Mouse (Mus musculus) urinary bladder, postnatal 4 days (tissue): ENCODE results near the gene Cdh3.

Experiments used
- DNase-seq, 2 experiments: peaks; one replicate each; pipeline ENCODE4 v3.0.0; 2021 to 2022; ENCODE audit warnings: low spot score in 2 of 2

The Cdh3 gene

GRCm38 (mm10) chr8:106510365-106510975 is at the start of gene Cdh3:
Gene Cdh3, plus strand, starts transcription at chr8:106510891.
- peak; percentile 71 to 75 for DNase-seq

GRCm38 (mm10) chr8:106462131-106462530 is 48.6 kb upstream of the Cdh3 start:
- no peak for DNase-seq

- DNase-seq, result no peak
Measured at GRCm38 (mm10) chr8:106463795-106464194, 46.9 kb upstream of the Cdh3 start.

- peak in 1 of 2 experiments; percentile 50 for DNase-seq
Measured at GRCm38 (mm10) chr8:106469485-106469884, 41.2 kb upstream of the Cdh3 start.

- no peak for DNase-seq
Measured at GRCm38 (mm10) chr8:106474001-106474400, 36.7 kb upstream of the Cdh3 start.

- DNase-seq, result peak; percentile 18 to 54
Measured at GRCm38 (mm10) chr8:106500018-106500685, 10.5 kb upstream of the Cdh3 start, which contains the start of gene 6030452D12Rik. Gene 6030452D12Rik, plus strand, starts transcription at chr8:106500522.

GRCm38 (mm10) chr8:106504241-106504640 is 6.5 kb upstream of the Cdh3 start:
- peak; percentile 21 to 56 for DNase-seq

GRCm38 (mm10) chr8:106505328-106505965 is 5.2 kb upstream of the Cdh3 start:
- peak in 1 of 2 experiments; percentile 56 for DNase-seq

GRCm38 (mm10) chr8:106506106-106506505 is 4.6 kb upstream of the Cdh3 start:
- DNase-seq, result no peak

- no peak for DNase-seq
Measured at GRCm38 (mm10) chr8:106507761-106508331, 2.8 kb upstream of the Cdh3 start.

- no peak for DNase-seq
Measured at GRCm38 (mm10) chr8:106508456-106508855, 2.2 kb upstream of the Cdh3 start.

- DNase-seq, result no peak
Measured at GRCm38 (mm10) chr8:106509079-106509780, 1.5 kb upstream of the Cdh3 start.

- DNase-seq, result no peak
Measured at GRCm38 (mm10) chr8:106511065-106511501, 392 bp downstream of the Cdh3 start.

- peak in 1 of 2 experiments; percentile 40 for DNase-seq
Measured at GRCm38 (mm10) chr8:106511531-106512041, 895 bp downstream of the Cdh3 start.

GRCm38 (mm10) chr8:106512475-106513150 is 1.9 kb downstream of the Cdh3 start:
- DNase-seq, result no peak

- no peak for DNase-seq
Measured at GRCm38 (mm10) chr8:106515946-106516479, 5.3 kb downstream of the Cdh3 start.

GRCm38 (mm10) chr8:106516581-106516980 is 5.9 kb downstream of the Cdh3 start:
- DNase-seq, result peak in 1 of 2 experiments; percentile 43

- no peak for DNase-seq
Measured at GRCm38 (mm10) chr8:106518763-106519162, 8.1 kb downstream of the Cdh3 start.

GRCm38 (mm10) chr8:106520578-106520977 is 9.9 kb downstream of the Cdh3 start:
- DNase-seq, result no peak

- no peak for DNase-seq
Measured at GRCm38 (mm10) chr8:106521845-106522244, 11.2 kb downstream of the Cdh3 start.

- no peak for DNase-seq
Measured at GRCm38 (mm10) chr8:106526725-106527124, 16.0 kb downstream of the Cdh3 start.
